Mouse (Mus musculus) hindbrain, embryonic 16.5 days (tissue): ENCODE results near the gene Ankfy1. TPM values are rescaled to one million over a fixed set of nuclear protein-coding genes. Genes with fewer than 3 reads are reported as not detected.
A peak's percentile ranks its signal among the peaks of the same experiment; 100 is the strongest.

Experiments used
- ATAC-seq: fragments of 200-750 bp; cut with Nextera tagmentation; 2 replicates; pipeline ENCODE4 v1.8.0; 2017; ENCODE audit warnings: moderate TSS enrichment, moderate library complexity
- H3K27ac ChIP-seq: fragments of 300-500 bp; sonication (generic); 2 replicates; pipeline ENCODE4 v1.5.1; 2014; ENCODE audit warnings: low read depth, mild to moderate bottlenecking, control low read depth, low read length, moderate library complexity
- H3K27me3 ChIP-seq: fragments of 300-500 bp; sonication (generic); replicated peaks from 2 replicates; pipeline ENCODE4 v1.6.1; 2014; ENCODE audit warnings: low read length; ENCODE audit not compliant: control insufficient read depth, insufficient read depth
- H3K36me3 ChIP-seq: fragments of 300-500 bp; sonication (generic); 2 replicates; pipeline ENCODE4 v1.6.1; 2014; ENCODE audit warnings: mild to moderate bottlenecking, low read length, moderate library complexity, mixed read lengths; ENCODE audit not compliant: control insufficient read depth, insufficient read depth
- H3K4me1 ChIP-seq: fragments of 300-500 bp; sonication (generic); 2 replicates; pipeline ENCODE4 v1.6.1; 2014; ENCODE audit warnings: low read depth, low read length; ENCODE audit not compliant: control insufficient read depth, insufficient read depth
- H3K4me2 ChIP-seq: fragments of 300-500 bp; sonication (generic); 2 replicates; pipeline ENCODE4 v1.6.1; 2014; ENCODE audit warnings: mild to moderate bottlenecking, low read length, control low read depth, moderate library complexity
- H3K4me3 ChIP-seq: fragments of 300-500 bp; sonication (generic); 2 replicates; pipeline ENCODE4 v1.5.1; 2014; ENCODE audit warnings: mild to moderate bottlenecking, low read length, control low read depth, moderate library complexity
- H3K9ac ChIP-seq: fragments of 300-500 bp; sonication (generic); 2 replicates; pipeline ENCODE4 v1.6.1; 2014; ENCODE audit warnings: low read depth, mild to moderate bottlenecking, control low read depth, low read length, moderate library complexity
- H3K9me3 ChIP-seq: fragments of 300-500 bp; sonication (generic); 2 replicates; pipeline ENCODE4 v1.6.1; 2014; ENCODE audit warnings: mild to moderate bottlenecking, low read length, moderate library complexity; ENCODE audit not compliant: control insufficient read depth
- WGBS: fragments of 180-500 bp; shearing (Covaris S2); extraction: QIAGEN DNeasy Blood & Tissue Kit; methylation state at CpG from one replicate; pipeline ENCODE4 v1.1.7; 2014; 5-methylcytosine and 5-hydroxymethylcytosine counted together
- polyA plus RNA-seq: library from polyadenylated mRNA; unstranded; fragments of >200 nt; fragmentation: Nextera tagmentation; extraction: Ambion mirVana; gene quantifications from 2 replicates; pipeline ENCODE4 v1.2.1, GENCODE M21; 2015

Ankfy1 gene
- polyA plus RNA-seq, 1 experiment from 2014 or later = 19.8 TPM

- Histone ChIP-seq H3K9ac (peak within 1 kb of the TSS; percentile 74), H3K4me1 (peaks cover 19% of the 10 kb centered on the region), H3K27me3 (no peaks in the 10 kb centered on the region), H3K4me3 (peak within 1 kb of the TSS; percentile 76), H3K4me2 (peak within 1 kb of the TSS; percentile 95), H3K9me3 (no peaks in the 10 kb centered on the region), H3K27ac (peak within 1 kb of the TSS; percentile 89), H3K36me3 (no peaks in the 10 kb centered on the region)
- WGBS = under 1% methylated on average over 58 of the region's 69 CpGs
- ATAC-seq = peak; percentile 95
Measured at GRCm38 (mm10) chr11:72795455-72796295, 105.9 kb downstream of the Ankfy1 start, which contains the start of the genes Cyb5d2 and Zzef1. Gene Cyb5d2 (minus strand): TSS chr11:72796142. Gene Zzef1 (plus strand): TSS chr11:72796226.

DNA sequence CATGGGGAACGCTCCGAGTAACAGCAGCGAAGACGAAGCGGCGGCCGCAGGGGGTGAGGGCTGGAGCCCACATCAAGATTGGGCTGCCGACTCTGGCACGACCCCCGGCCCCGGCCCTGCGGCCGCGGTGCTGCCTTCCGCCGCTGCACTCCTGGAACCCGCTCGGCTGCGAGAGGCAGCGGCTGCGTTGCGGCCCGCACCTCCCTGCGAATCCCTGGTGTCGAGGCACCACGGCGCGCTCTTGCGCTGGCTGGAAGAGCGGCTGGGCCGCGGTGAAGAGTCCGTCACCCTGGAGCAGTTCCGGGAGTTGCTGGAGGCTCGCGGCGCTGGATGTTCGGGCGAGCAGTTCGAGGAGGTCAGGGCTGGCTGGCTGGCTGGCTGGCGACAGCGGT is 106.5 kb downstream of the Ankfy1 start:
- H3K4me2 ChIP-seq = peak overlapping the region; percentile 95
- peak overlapping the region; percentile 89 for H3K27ac ChIP-seq
- H3K9ac ChIP-seq = peak overlapping the region; percentile 73
- under 1% methylated on average over 36 of the region's 42 CpGs for WGBS
- H3K9me3 ChIP-seq = no peaks in the 10 kb centered on the region
- H3K27me3 ChIP-seq = no peaks in the 10 kb centered on the region
- peaks cover 19% of the 10 kb centered on the region for H3K4me1 ChIP-seq
- ATAC-seq = peak; percentile 62
- peak overlapping the region; percentile 76 for H3K4me3 ChIP-seq
- no peaks in the 10 kb centered on the region for H3K36me3 ChIP-seq

DNA sequence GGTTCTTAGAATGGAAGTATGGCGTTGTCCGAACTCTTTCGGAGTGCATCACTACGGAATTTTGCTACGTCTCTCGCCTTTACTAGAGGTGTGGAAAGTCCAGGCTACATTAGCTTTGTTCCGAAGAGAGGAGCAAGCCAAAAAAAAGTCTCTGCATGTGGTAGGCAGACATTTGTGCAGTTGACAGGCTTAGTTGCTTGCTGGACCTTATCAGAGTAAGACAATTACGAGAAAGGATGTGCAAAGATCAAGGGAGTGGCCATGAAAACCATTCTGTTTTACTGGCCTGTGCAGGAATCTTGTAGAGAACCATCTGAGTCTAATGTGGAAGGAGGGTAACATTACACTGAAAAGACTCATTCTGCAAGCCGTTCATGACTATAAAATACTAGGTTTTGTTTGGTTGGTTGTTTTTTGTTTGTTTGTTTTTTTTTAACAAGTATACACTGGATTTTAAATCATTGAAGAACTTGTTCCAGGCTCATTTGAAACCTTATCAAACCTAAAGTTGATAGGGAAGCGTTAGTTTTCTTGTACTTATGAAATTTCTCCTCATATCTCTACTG is 107.0 kb downstream of the Ankfy1 start:
- Histone ChIP-seq H3K4me2 (peak overlapping the region; percentile 95), H3K36me3 (no peaks in the 10 kb centered on the region), H3K4me3 (peak overlapping the region; percentile 76), H3K4me1 (peaks cover 19% of the 10 kb centered on the region), H3K27me3 (no peaks in the 10 kb centered on the region), H3K9me3 (no peaks in the 10 kb centered on the region), H3K9ac (peak overlapping the region; percentile 73), H3K27ac (peak overlapping the region; percentile 89; the same call in 1 of the 2 replicates)
- 20% methylated on average over 10 of the region's 10 CpGs for WGBS
- ATAC-seq = no peak

DNA sequence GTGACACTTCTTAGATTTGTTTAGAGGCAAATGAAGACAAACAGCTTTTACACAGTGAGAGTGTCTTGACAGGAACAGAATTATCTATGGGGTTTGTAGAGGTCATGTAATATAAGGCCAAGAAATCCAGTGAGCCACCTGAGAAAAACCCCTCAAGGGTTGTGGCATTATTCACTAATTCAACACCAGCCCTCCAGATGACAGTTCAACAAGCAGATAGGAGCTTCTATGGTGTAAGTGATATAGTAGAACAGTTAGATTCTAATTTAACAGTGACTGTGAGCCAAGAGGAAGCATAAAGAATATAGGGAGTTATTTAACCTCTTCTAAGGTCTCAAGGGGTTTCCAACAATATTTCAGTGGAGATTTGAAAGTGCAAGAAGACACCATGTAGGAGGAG is 108.3 kb downstream of the Ankfy1 start:
- Histone ChIP-seq H3K27me3 (no peaks in the 10 kb centered on the region), H3K27ac (no peak overlapping the region), H3K36me3 (no peaks in the 10 kb centered on the region), H3K9ac (no peak overlapping the region), H3K4me2 (no peak overlapping the region), H3K4me1 (peaks cover 19% of the 10 kb centered on the region), H3K4me3 (no peak overlapping the region), H3K9me3 (no peaks in the 10 kb centered on the region)
- no peak for ATAC-seq

GRCm38 (mm10) chr11:72801182-72801581 is 111.4 kb downstream of the Ankfy1 start:
- Histone ChIP-seq H3K9me3 (no peaks in the 10 kb centered on the region), H3K4me2 (no peak overlapping the region), H3K27ac (no peak overlapping the region), H3K4me3 (no peak overlapping the region), H3K36me3 (no peaks in the 10 kb centered on the region), H3K9ac (no peak overlapping the region), H3K4me1 (peaks cover 15% of the 10 kb centered on the region), H3K27me3 (no peaks in the 10 kb centered on the region)
- no peak for ATAC-seq

GRCm38 (mm10) chr11:72803038-72803437 is 113.2 kb downstream of the Ankfy1 start:
- Histone ChIP-seq H3K27ac (no peak overlapping the region), H3K27me3 (no peaks in the 10 kb centered on the region), H3K9ac (no peak overlapping the region), H3K4me1 (peaks cover 2% of the 10 kb centered on the region), H3K9me3 (no peaks in the 10 kb centered on the region), H3K4me3 (no peak overlapping the region), H3K36me3 (no peaks in the 10 kb centered on the region), H3K4me2 (no peak overlapping the region)
- WGBS = 94% methylated on average over 3 of the region's 3 CpGs
- ATAC-seq = no peak

DNA sequence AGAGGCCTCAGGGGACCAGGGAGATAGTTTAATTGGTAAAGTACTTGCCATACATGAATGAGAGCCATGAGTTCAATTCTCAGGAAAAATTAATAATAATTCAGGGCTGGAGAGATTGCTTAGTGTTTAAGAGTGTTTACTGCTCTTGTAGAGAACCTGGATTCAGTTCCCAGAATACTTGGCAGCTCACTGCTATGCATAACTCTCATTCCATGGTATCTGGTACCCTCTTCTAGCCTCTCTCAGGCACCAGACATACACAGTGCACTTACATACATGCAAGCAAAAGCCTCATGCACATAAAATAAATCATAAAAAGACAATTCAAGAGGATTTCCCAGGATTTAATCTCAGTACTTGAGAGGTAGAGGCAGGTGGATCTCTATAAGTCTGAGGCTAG is 114.8 kb downstream of the Ankfy1 start:
- Histone ChIP-seq H3K4me1 (no peaks in the 10 kb centered on the region), H3K9me3 (no peaks in the 10 kb centered on the region), H3K9ac (no peak overlapping the region), H3K4me2 (no peak overlapping the region), H3K27ac (no peak overlapping the region), H3K27me3 (no peaks in the 10 kb centered on the region), H3K36me3 (no peaks in the 10 kb centered on the region), H3K4me3 (no peak overlapping the region)
- ATAC-seq = no peak

GRCm38 (mm10) chr11:72805232-72805631 is 115.4 kb downstream of the Ankfy1 start:
- Histone ChIP-seq H3K4me2 (no peak overlapping the region), H3K36me3 (no peaks in the 10 kb centered on the region), H3K9ac (no peak overlapping the region), H3K9me3 (no peaks in the 10 kb centered on the region), H3K4me1 (no peaks in the 10 kb centered on the region), H3K4me3 (no peak overlapping the region), H3K27me3 (no peaks in the 10 kb centered on the region), H3K27ac (no peak overlapping the region)
- 91% methylated on average over 3 of the region's 3 CpGs for WGBS
- no peak for ATAC-seq

DNA sequence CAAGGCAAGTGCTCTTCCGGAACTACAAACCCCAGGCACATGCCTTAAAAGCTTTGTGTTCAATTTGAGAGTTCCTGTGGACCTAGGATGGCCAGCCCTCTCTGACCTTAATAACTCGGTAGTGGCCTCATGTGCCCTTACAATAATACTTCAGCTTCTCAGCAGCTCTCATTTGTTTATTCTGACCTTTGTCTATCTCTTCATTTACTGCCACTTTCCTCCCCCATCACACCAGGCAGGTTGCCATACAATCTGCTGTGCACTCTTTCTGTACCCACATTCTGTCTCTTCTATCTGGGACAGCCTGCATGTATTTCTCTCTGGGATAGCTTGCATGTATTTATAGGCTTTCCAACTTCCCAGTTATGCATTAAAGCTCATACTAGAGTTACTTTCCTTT is 116.8 kb downstream of the Ankfy1 start:
- no peaks in the 10 kb centered on the region for H3K9me3 ChIP-seq
- no peak overlapping the region for H3K9ac ChIP-seq
- no peak overlapping the region for H3K4me2 ChIP-seq
- H3K4me3 ChIP-seq = no peak overlapping the region
- no peaks in the 10 kb centered on the region for H3K4me1 ChIP-seq
- 68% methylated on average over 2 of the region's 2 CpGs for WGBS
- ATAC-seq = no peak
- no peak overlapping the region for H3K27ac ChIP-seq
- no peaks in the 10 kb centered on the region for H3K36me3 ChIP-seq
- no peaks in the 10 kb centered on the region for H3K27me3 ChIP-seq
